Mouse (Mus musculus) large intestine, adult 2 months (tissue): ENCODE measurements around the gene Copz2. TPM values are rescaled to one million over a fixed set of nuclear protein-coding genes. Genes with fewer than 3 reads are reported as not detected.
"Not testable (repeated sequence)": the region's sequence is repeated elsewhere in the genome, so short reads cannot be mapped to it uniquely, and the experiment has no call there.

Experiments
- DNase-seq: peaks from one replicate; pipeline ENCODE4 v3.0.0-alpha.2; 2012; ENCODE audit warnings: low read depth, low spot score
- WGBS: fragments of 180-500 bp; shearing (Covaris S2); methylation state at CpG from one replicate; pipeline ENCODE4 v1.1.7; 2018; 5-methylcytosine and 5-hydroxymethylcytosine counted together
- polyA plus RNA-seq: library from polyadenylated mRNA; depleted of rRNA; stranded (reverse); fragments of >200 nt; gene quantifications from 2 replicates; pipeline ENCODE4 v1.2.3, GENCODE M21; 2012

The Copz2 gene
- polyA plus RNA-seq, 1 experiment: 16.9 TPM

GRCm38 (mm10) chr11:96827062-96827581, 22.5 kb upstream of the Copz2 start:
- no peak for DNase-seq
- 46% methylated on average over 12 of the region's 12 CpGs for WGBS

- no peak for DNase-seq
- 41% methylated on average over 9 of the region's 9 CpGs for WGBS
These were observed 21.8 kb upstream of the Copz2 start for GRCm38 (mm10) chr11:96827917-96828316.

GRCm38 (mm10) chr11:96828881-96829280, 20.8 kb upstream of the Copz2 start:
- no peak for DNase-seq
- WGBS: under 1% methylated on average over 10 of the region's 10 CpGs

- under 1% methylated on average over 33 of the region's 33 CpGs for WGBS
- peak; percentile 64 for DNase-seq
These were observed 20.3 kb upstream of the Copz2 start for GRCm38 (mm10) chr11:96829403-96829812.

- under 1% methylated on average over 51 of the region's 51 CpGs for WGBS
- DNase-seq: peak; percentile 99
These were observed 19.7 kb upstream of the Copz2 start, which contains the start of gene Nfe2l1 for GRCm38 (mm10) chr11:96829813-96830538. Gene Nfe2l1, minus strand, starts transcription at chr11:96829968.

- DNase-seq: no peak
- 15% methylated on average over 13 of the region's 13 CpGs for WGBS
These were observed 19.0 kb upstream of the Copz2 start for GRCm38 (mm10) chr11:96830539-96831216.

- 25% methylated on average over 4 of the region's 4 CpGs for WGBS
- no peak for DNase-seq
These were observed 18.2 kb upstream of the Copz2 start for GRCm38 (mm10) chr11:96831516-96831915.

GRCm38 (mm10) chr11:96832541-96832940, 17.1 kb upstream of the Copz2 start:
- DNase-seq: no peak
- WGBS: 89% methylated on average over 3 of the region's 3 CpGs

GRCm38 (mm10) chr11:96832973-96833372, 16.7 kb upstream of the Copz2 start:
- WGBS: 52% methylated on average over 2 of the region's 2 CpGs
- DNase-seq: no peak

- no peak for DNase-seq
- 100% methylated on average over 1 of the region's 1 CpGs for WGBS
These were observed 15.5 kb upstream of the Copz2 start for GRCm38 (mm10) chr11:96834127-96834526.

- 10% methylated on average over 9 of the region's 9 CpGs for whole genome bisulfite sequencing
These were observed 12.4 kb upstream of the Copz2 start for GRCm38 (mm10) chr11:96837298-96837697.

GRCm38 (mm10) chr11:96838341-96838740, 11.3 kb upstream of the Copz2 start:
- DNase-seq: no peak
- 70% methylated on average over 4 of the region's 4 CpGs for WGBS

More at GRCm38 (mm10) chr11:96837298-96837697, 12.4 kb upstream of the Copz2 start:
- peak; percentile 52 for DNase-seq

GRCm38 (mm10) chr11:96839428-96839827, 10.2 kb upstream of the Copz2 start:
- no peak for DNase-seq
- 79% methylated on average over 7 of the region's 7 CpGs for WGBS

GRCm38 (mm10) chr11:96839877-96840276, 9.8 kb upstream of the Copz2 start:
- WGBS: 56% methylated on average over 3 of the region's 3 CpGs
- no peak for DNase-seq

- DNase-seq: no peak
- WGBS: 54% methylated on average over 8 of the region's 8 CpGs
These were observed 9.4 kb upstream of the Copz2 start for GRCm38 (mm10) chr11:96840290-96840689.

- DNase-seq: no peak
- 60% methylated on average over 3 of the region's 3 CpGs for WGBS
These were observed 6.0 kb upstream of the Copz2 start for GRCm38 (mm10) chr11:96843627-96844026.

- DNase-seq: no peak
- 48% methylated on average over 3 of the region's 3 CpGs for WGBS
These were observed 2.4 kb upstream of the Copz2 start for GRCm38 (mm10) chr11:96847240-96847639.

- WGBS: 72% methylated on average over 9 of the region's 9 CpGs
- DNase-seq: no peak
These were observed 976 bp upstream of the Copz2 start for GRCm38 (mm10) chr11:96848694-96849093.

GRCm38 (mm10) chr11:96849145-96849544, 525 bp upstream of the Copz2 start:
- DNase-seq: not testable (repeated sequence)

GRCm38 (mm10) chr11:96857446-96857845, 7.8 kb downstream of the Copz2 start:
- 45% methylated on average over 5 of the region's 5 CpGs for WGBS
- DNase-seq: no peak

More at GRCm38 (mm10) chr11:96849145-96849544, 525 bp upstream of the Copz2 start:
- 55% methylated on average over 5 of the region's 5 CpGs for WGBS

- WGBS: 72% methylated on average over 4 of the region's 4 CpGs
- no peak for DNase-seq
These were observed 10.0 kb downstream of the Copz2 start for GRCm38 (mm10) chr11:96859635-96860034.
